Mouse (Mus musculus) right cerebral cortex, postnatal 25 days (tissue): Measurements from ENCODE around the gene Slc8b1.

ENCODE experiments used
- DNase-seq: peaks from one replicate; pipeline ENCODE4 v3.0.0; 2022

Gene Slc8b1

GRCm38 (mm10) chr5:120510982-120511642 is at the start of gene Slc8b1:
Gene Slc8b1, plus strand, starts transcription at chr5:120511168.
- peak; percentile 83 for DNase-seq

- DNase-seq: no peak
These were observed 49.1 kb upstream of the Slc8b1 start for GRCm38 (mm10) chr5:120461902-120462301.

GRCm38 (mm10) chr5:120464321-120464720 is 46.6 kb upstream of the Slc8b1 start:
- no peak for DNase-seq

GRCm38 (mm10) chr5:120465062-120465461 is 45.9 kb upstream of the Slc8b1 start:
- no peak for DNase-seq

GRCm38 (mm10) chr5:120465860-120466259 is 45.1 kb upstream of the Slc8b1 start:
- DNase-seq: no peak

- no peak for DNase-seq
These were observed 43.9 kb upstream of the Slc8b1 start for GRCm38 (mm10) chr5:120467026-120467425.

GRCm38 (mm10) chr5:120468336-120468735 is 42.6 kb upstream of the Slc8b1 start:
- DNase-seq: no peak

- no peak for DNase-seq
These were observed 42.1 kb upstream of the Slc8b1 start for GRCm38 (mm10) chr5:120468830-120469229.

- no peak for DNase-seq
These were observed 39.4 kb upstream of the Slc8b1 start for GRCm38 (mm10) chr5:120471538-120471937.

GRCm38 (mm10) chr5:120472770-120473169 is 38.2 kb upstream of the Slc8b1 start, which contains the start of gene Sdsl:
Gene Sdsl, minus strand, starts transcription at chr5:120472810.
- DNase-seq: no peak

GRCm38 (mm10) chr5:120473361-120473760 is 37.6 kb upstream of the Slc8b1 start:
- no peak for DNase-seq

GRCm38 (mm10) chr5:120475861-120476260 is 35.1 kb upstream of the Slc8b1 start:
- DNase-seq: no peak

- no peak for DNase-seq
These were observed 34.7 kb upstream of the Slc8b1 start, which contains the start of gene Sds for GRCm38 (mm10) chr5:120476296-120476695. Gene Sds, plus strand, starts transcription at chr5:120476526.

GRCm38 (mm10) chr5:120477993-120478392 is 33.0 kb upstream of the Slc8b1 start:
- DNase-seq: no peak

GRCm38 (mm10) chr5:120479538-120479937 is 31.4 kb upstream of the Slc8b1 start:
- DNase-seq: no peak

GRCm38 (mm10) chr5:120481205-120481604 is 29.8 kb upstream of the Slc8b1 start:
- no peak for DNase-seq

GRCm38 (mm10) chr5:120483399-120483798 is 27.6 kb upstream of the Slc8b1 start:
- no peak for DNase-seq

GRCm38 (mm10) chr5:120487844-120488243 is 23.1 kb upstream of the Slc8b1 start:
- no peak for DNase-seq

- DNase-seq: no peak
These were observed 20.2 kb upstream of the Slc8b1 start for GRCm38 (mm10) chr5:120490679-120491192.

- no peak for DNase-seq
These were observed 18.5 kb upstream of the Slc8b1 start for GRCm38 (mm10) chr5:120492437-120492836.

GRCm38 (mm10) chr5:120493440-120493839 is 17.5 kb upstream of the Slc8b1 start:
- no peak for DNase-seq

GRCm38 (mm10) chr5:120493873-120494395 is 17.0 kb upstream of the Slc8b1 start:
- DNase-seq: no peak

- DNase-seq: peak; percentile 41
These were observed 15.8 kb upstream of the Slc8b1 start for GRCm38 (mm10) chr5:120495064-120495702.

- no peak for DNase-seq
These were observed 15.2 kb upstream of the Slc8b1 start for GRCm38 (mm10) chr5:120495703-120496226.
